Mouse (Mus musculus) bone marrow, adult 2 months (tissue): Measurements from ENCODE around the gene Ctxn1. TPM values are rescaled to one million over a fixed set of nuclear protein-coding genes. Genes with fewer than 3 reads are reported as not detected.
A peak's percentile ranks its signal among the peaks of the same experiment; 100 is the strongest.

ENCODE experiments used
- H3K27ac ChIP-seq: fragments of 200-500 bp; 2 replicates; pipeline ENCODE4 v1.5.1; 2012; ENCODE audit warnings: low read depth, mild to moderate bottlenecking, control low read depth, inconsistent platforms, low read length; ENCODE audit not compliant: control insufficient read depth, poor library complexity, insufficient read depth
- H3K4me1 ChIP-seq: fragments of 200-500 bp; 2 replicates; pipeline ENCODE4 v1.6.1; 2011; ENCODE audit warnings: low read length; ENCODE audit not compliant: control insufficient read depth, insufficient read depth
- H3K4me3 ChIP-seq: fragments of 200-500 bp; replicated peaks from 2 replicates; pipeline ENCODE3; 2011; ENCODE audit warnings: mild to moderate bottlenecking, low read depth, low read length, control low read depth; ENCODE audit not compliant: control insufficient read depth
- CTCF ChIP-seq: fragments of 200-500 bp; IDR thresholded peaks from 2 replicates; pipeline ENCODE4 v1.5.1; 2011; ENCODE audit warnings: low read length, control low read depth; ENCODE audit not compliant: control insufficient read depth, insufficient read depth
- POLR2A ChIP-seq: fragments of 200-500 bp; IDR thresholded peaks from 2 replicates; pipeline ENCODE4 v1.6.1; 2011; ENCODE audit warnings: low read depth, mild to moderate bottlenecking, control low read depth, low read length, borderline replicate concordance; ENCODE audit not compliant: control insufficient read depth
- WGBS: fragments of 180-500 bp; shearing (Covaris S2); methylation state at CpG from one replicate; pipeline ENCODE4 v1.1.7; 2018; 5-methylcytosine and 5-hydroxymethylcytosine counted together
- polyA plus RNA-seq: library from polyadenylated mRNA; stranded (reverse); fragments of >200 nt; gene quantifications from 2 replicates; pipeline ENCODE4 v1.2.4, GENCODE M21; 2011; ENCODE audit warnings: low replicate concordance; ENCODE audit not compliant: missing spikeins, insufficient read depth, insufficient read length

Gene Ctxn1
- polyA plus RNA-seq: 3.8 TPM in 1 of 2 replicates, not detected in the other

GRCm38 (mm10) chr8:4259125-4259804, at the start of gene Ctxn1:
TSS of gene Ctxn1 (minus strand) at chr8:4259274.
- WGBS: 11% methylated on average over 33 of the region's 33 CpGs
- Histone ChIP-seq H3K4me1 (no peaks in the 10 kb centered on the region; the same call in 1 of the 2 replicates), H3K27ac (peak within 1 kb of the TSS; percentile 10), H3K4me3 (peak within 1 kb of the TSS; percentile 45)
- TF ChIP-seq CTCF: 0 out of 2 replicates have a peak, but pooled peaks have one; percentile 0
- peak; percentile 32; the same call in 1 of the 2 replicates for TF ChIP-seq POLR2A

- WGBS: 62% methylated on average over 2 of the region's 2 CpGs
- TF ChIP-seq CTCF (no peak), POLR2A (no peak)
- H3K27ac ChIP-seq: no peak overlapping the region
- H3K4me3 ChIP-seq: no peak overlapping the region
- no peaks in the 10 kb centered on the region for H3K4me1 ChIP-seq
Measured at GRCm38 (mm10) chr8:4305838-4306237, 46.8 kb upstream of the Ctxn1 start.

- no peaks in the 10 kb centered on the region for H3K4me1 ChIP-seq
- WGBS: 51% methylated on average over 3 of the region's 3 CpGs
- H3K4me3 ChIP-seq: no peak overlapping the region
- no peak overlapping the region for H3K27ac ChIP-seq
- no peak for TF ChIP-seq POLR2A
- no peak for TF ChIP-seq CTCF
Measured at GRCm38 (mm10) chr8:4304124-4304547, 45.1 kb upstream of the Ctxn1 start.

GRCm38 (mm10) chr8:4297822-4298221, 38.7 kb upstream of the Ctxn1 start:
- no peak for TF ChIP-seq CTCF
- no peak for TF ChIP-seq POLR2A
- Histone ChIP-seq H3K27ac (no peak overlapping the region), H3K4me1 (no peaks in the 10 kb centered on the region), H3K4me3 (no peak overlapping the region)
- 68% methylated on average over 4 of the region's 4 CpGs for WGBS

GRCm38 (mm10) chr8:4292738-4293137, 33.7 kb upstream of the Ctxn1 start:
- Histone ChIP-seq H3K4me1 (no peaks in the 10 kb centered on the region), H3K4me3 (no peak overlapping the region), H3K27ac (no peak overlapping the region)
- WGBS: 82% methylated on average over 5 of the region's 5 CpGs
- no peak for TF ChIP-seq CTCF
- no peak for TF ChIP-seq POLR2A

- 20% methylated on average over 9 of the region's 9 CpGs for WGBS
- peak overlapping the region; percentile 86 for H3K4me3 ChIP-seq
- H3K4me1 ChIP-seq: no peaks in the 10 kb centered on the region
- H3K27ac ChIP-seq: no peak overlapping the region; the same call in 1 of the 2 replicates
- no peak for TF ChIP-seq POLR2A
- TF ChIP-seq CTCF: no peak
Measured at GRCm38 (mm10) chr8:4276111-4276465, 17.0 kb upstream of the Ctxn1 start.

GRCm38 (mm10) chr8:4275275-4276110, 16.4 kb upstream of the Ctxn1 start, which contains the start of gene Timm44:
TSS of gene Timm44 (minus strand) at chr8:4275913.
- Histone ChIP-seq H3K4me3 (peak within 1 kb of the TSS; percentile 86), H3K27ac (peak within 1 kb of the TSS; percentile 6; the same call in 1 of the 2 replicates), H3K4me1 (no peaks in the 10 kb centered on the region)
- TF ChIP-seq POLR2A: peak; percentile 76; the same call in 1 of the 2 replicates
- no peak for TF ChIP-seq CTCF
- WGBS: under 1% methylated on average over 39 of the region's 39 CpGs

- WGBS: 88% methylated on average over 6 of the region's 6 CpGs
- TF ChIP-seq POLR2A (no peak), CTCF (no peak)
- H3K27ac ChIP-seq: no peak overlapping the region
- H3K4me3 ChIP-seq: no peak overlapping the region
- no peaks in the 10 kb centered on the region for H3K4me1 ChIP-seq
Measured at GRCm38 (mm10) chr8:4269609-4270008, 10.5 kb upstream of the Ctxn1 start.
